Mouse (Mus musculus): ENCODE measurements at regions not wholly inside any gene's neighbourhood (a gene's known extent, or its start where the extent isn't known, plus 50 kb on each side); places are given as distances from the start of the nearest gene placed in this dataset.

DNA sequence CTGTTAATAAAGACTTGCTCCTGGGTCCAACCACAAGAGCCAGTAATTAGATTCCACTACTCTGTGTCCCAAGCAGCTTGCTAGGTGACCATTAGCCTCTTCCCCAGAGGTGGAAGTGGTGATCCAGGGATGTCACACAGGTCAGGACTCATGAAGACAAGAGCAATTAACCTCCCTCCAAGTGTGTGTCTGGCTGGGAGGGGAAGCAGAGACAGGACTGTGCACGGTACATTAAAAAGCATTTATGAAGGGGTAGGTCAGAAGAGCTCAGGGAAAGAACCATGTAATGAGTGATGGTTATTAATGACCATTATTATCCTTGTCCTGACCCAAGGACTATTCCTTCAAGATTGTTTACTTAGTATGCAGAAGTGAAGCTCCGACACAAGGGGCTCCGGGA lies 136.9 kb upstream of the Gm6657 start:
- no peak for TF ChIP-seq CTCF (conservative IDR thresholded peaks at IDR 0.05; ENCODE audit: low read length)
- TF ChIP-seq POU5F1 (IDR thresholded peaks at IDR 0.05; ENCODE audit: borderline replicate concordance, low read length) = no peak

Measured in E14TG2a.4 (cell line).